Mouse (Mus musculus) embryonic fibroblast, embryonic 13.5 days (primary cell): ENCODE measurements around the gene Ccdc148.

Source experiments
- CTCF ChIP-seq: IDR thresholded peaks from 2 replicates; pipeline ENCODE4 v1.5.1; 2011; ENCODE audit warnings: mild to moderate bottlenecking, control low read depth, low read length, moderate library complexity, borderline replicate concordance; ENCODE audit not compliant: insufficient read depth
- POLR2A ChIP-seq: IDR thresholded peaks from 2 replicates; pipeline ENCODE4 v1.6.1; 2011; ENCODE audit warnings: low read depth, mild to moderate bottlenecking, control low read depth, low read length, moderate library complexity

DNA sequence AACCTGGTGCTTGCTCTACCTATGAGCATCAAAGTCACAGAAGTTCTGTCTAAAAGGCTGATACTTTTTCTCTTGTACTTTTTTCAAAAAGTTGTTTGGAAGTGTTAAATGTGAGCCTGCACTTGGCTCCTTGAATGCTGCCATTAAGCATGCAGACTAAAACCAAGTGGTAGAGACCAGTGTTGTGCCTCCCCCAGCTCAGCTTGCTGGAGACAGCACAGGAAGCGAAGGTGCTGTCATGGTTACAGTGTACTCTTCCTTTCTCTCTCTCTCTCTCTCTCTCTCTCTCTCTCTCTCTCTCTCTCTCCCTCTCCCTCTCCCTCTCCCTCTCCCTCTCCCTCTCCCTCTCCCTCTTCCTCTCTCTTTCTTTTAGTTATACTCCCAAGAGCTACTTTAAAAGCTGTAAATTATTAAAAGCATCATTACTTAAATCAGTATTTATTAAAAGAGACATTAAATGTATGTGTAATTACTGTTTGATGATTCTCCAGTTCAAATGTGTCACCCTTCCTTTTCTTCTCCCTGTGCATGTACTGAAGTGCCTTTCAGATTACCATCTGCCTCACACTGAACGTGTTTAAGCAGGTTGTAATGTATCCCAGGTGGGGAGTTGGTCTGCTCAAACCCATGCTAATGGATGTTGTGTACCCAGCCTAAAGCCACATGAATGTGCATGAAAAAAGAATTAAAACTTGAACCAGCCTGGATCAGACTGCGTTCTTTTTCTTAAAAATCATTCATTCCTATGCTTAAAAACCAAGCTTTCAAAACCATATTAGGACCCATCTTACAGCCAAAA, 43.3 kb upstream of the Ccdc148 start:
- TF ChIP-seq CTCF (no peak), POLR2A (no peak)
